Mouse (Mus musculus): ENCODE results near the gene Cd34.

DNA sequence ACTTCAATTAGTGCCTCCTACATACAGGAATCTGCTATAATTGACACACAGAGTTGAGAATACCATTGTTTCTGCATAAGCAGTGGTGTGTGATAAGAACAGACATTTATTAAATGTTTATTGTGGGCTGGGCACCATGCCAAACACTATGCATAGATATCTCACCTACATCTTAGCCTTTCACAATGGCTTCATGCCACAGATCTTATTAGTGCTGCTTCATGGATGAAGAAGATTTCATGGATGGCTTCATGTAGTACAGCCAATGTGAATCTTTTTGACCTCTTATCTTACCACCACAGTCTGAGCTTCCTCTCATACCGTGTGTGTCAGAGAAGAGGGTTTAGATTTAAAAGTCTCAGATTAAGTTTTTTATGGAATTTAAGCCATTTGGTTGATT lies 65.6 kb downstream of the Cd34 start:
- TF ChIP-seq EP300 (IDR thresholded peaks at IDR 0.05) (no peak), CTCF (IDR thresholded peaks at IDR 0.05) (no peak)
